Mouse (Mus musculus) limb, embryonic 11.5 days (tissue): ENCODE measurements at regions not wholly inside any gene's neighbourhood (a gene's known extent, or its start where the extent isn't known, plus 50 kb on each side); places are given as distances from the start of the nearest gene placed in this dataset.

Experiments
- ATAC-seq: fragments of 200-750 bp; cut with Nextera tagmentation; 2 replicates; pipeline ENCODE4 v1.8.0; 2017; ENCODE audit warnings: low read depth; ENCODE audit not compliant: insufficient number of reproducible peaks, low FRiP score, low TSS enrichment
- DNase-seq: peaks from one replicate; pipeline ENCODE4 v3.0.0-alpha.2; 2015; ENCODE audit warnings: low spot score
- H3K27ac ChIP-seq: fragments of 300-500 bp; sonication (generic); replicated peaks from 2 replicates; pipeline ENCODE4 v1.5.1; 2014; ENCODE audit warnings: low read depth, mild to moderate bottlenecking, low read length
- H3K27me3 ChIP-seq: fragments of 300-500 bp; sonication (generic); 2 replicates; pipeline ENCODE4 v1.6.1; 2014; ENCODE audit warnings: mild to moderate bottlenecking, low read length, mixed read lengths; ENCODE audit not compliant: control insufficient read depth, insufficient read depth
- H3K36me3 ChIP-seq: fragments of 300-500 bp; sonication (generic); 2 replicates; pipeline ENCODE4 v1.6.1; 2014; ENCODE audit warnings: mild to moderate bottlenecking, low read length, moderate library complexity, mixed read lengths; ENCODE audit not compliant: control insufficient read depth, insufficient read depth
- H3K4me1 ChIP-seq: fragments of 300-500 bp; sonication (generic); 2 replicates; pipeline ENCODE4 v1.6.1; 2014; ENCODE audit warnings: low read length, mixed read lengths; ENCODE audit not compliant: control insufficient read depth, insufficient read depth
- H3K4me2 ChIP-seq: fragments of 300-500 bp; sonication (generic); 2 replicates; pipeline ENCODE4 v1.6.1; 2014; ENCODE audit warnings: low read depth, mild to moderate bottlenecking, moderate library complexity; ENCODE audit not compliant: severe bottlenecking
- H3K4me3 ChIP-seq: fragments of 300-500 bp; sonication (generic); 2 replicates; pipeline ENCODE4 v1.5.1; 2014; ENCODE audit warnings: low read depth, low read length
- H3K9ac ChIP-seq: fragments of 300-500 bp; sonication (generic); 2 replicates; pipeline ENCODE4 v1.6.1; 2014; ENCODE audit warnings: mild to moderate bottlenecking, low read length
- H3K9me3 ChIP-seq: fragments of 300-500 bp; sonication (generic); 2 replicates; pipeline ENCODE4 v1.6.1; 2016; ENCODE audit warnings: low read length; ENCODE audit not compliant: control insufficient read depth
- WGBS: fragments of 180-500 bp; shearing (Covaris S2); extraction: QIAGEN DNeasy Blood & Tissue Kit; methylation state at CpG from one replicate; pipeline ENCODE4 v1.1.7; 2014; 5-methylcytosine and 5-hydroxymethylcytosine counted together

DNA sequence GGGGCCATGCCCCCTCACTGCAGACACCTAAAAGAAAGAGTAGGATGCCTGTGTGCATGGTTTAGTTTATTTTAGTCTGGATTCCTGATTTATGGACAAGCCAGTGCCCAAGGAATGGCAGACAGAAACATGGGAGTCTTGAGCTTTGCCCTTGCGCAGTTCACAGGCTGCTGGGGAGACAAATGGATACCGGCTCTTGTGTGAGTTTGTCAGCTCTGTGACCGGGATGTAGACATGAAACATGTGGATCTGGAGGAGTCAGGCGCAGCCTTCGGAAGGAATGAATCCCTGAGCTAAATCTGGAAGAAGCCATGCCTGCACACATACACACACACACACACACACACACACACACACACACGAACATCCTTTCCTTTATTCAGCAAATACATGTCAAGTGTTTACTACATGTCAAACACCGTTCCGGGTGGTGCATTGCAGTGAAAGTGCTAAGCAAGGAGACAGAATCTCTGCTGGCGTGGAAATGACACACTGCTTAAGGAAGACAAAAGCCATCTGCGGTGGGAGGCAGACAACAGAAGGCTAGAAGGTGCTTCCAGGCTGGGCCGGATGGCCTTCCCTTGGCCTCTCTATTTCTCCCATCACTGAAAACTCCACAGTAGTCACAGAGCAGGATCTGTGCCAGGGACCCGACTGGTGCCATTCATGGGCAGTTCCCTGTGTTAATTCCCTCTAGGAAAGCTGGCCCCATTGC, 144.0 kb downstream of the Kit start:
- no peak overlapping the region for H3K4me3 ChIP-seq

More for the DNA sequence above, 144.0 kb downstream of the Kit start:
- ATAC-seq: no peak
- Histone ChIP-seq H3K9ac (no peak overlapping the region), H3K4me1 (no peaks in the 10 kb centered on the region), H3K4me2 (no peak overlapping the region), H3K27me3 (no peaks in the 10 kb centered on the region), H3K9me3 (no peaks in the 10 kb centered on the region), H3K27ac (no peak overlapping the region), H3K36me3 (no peaks in the 10 kb centered on the region)
- 76% methylated on average over 12 of the region's 12 CpGs for WGBS
- no peak for DNase-seq
